Mouse (Mus musculus) olfactory bulb, adult 2 months (tissue): ENCODE measurements around the gene Pemt.

Experiments
- CTCF ChIP-seq: fragments of 200-500 bp; IDR thresholded peaks from 2 replicates; pipeline ENCODE4 v1.5.1; 2012; ENCODE audit warnings: low read depth, mild to moderate bottlenecking, low read length, moderate library complexity; ENCODE audit not compliant: insufficient read depth
- POLR2A ChIP-seq: fragments of 200-500 bp; IDR thresholded peaks from 2 replicates; pipeline ENCODE4 v1.6.1; 2012; ENCODE audit warnings: mild to moderate bottlenecking, low read depth, low read length, moderate library complexity; ENCODE audit not compliant: insufficient read depth

GRCm38 (mm10) chr11:60009451-60009850 is 36.8 kb downstream of the Pemt start:
- TF ChIP-seq POLR2A (no peak), CTCF (no peak)
